Mouse (Mus musculus) MN1 (cell line): ENCODE measurements around the gene Pex26.

ENCODE experiments used
- DNase-seq: peaks from one replicate; pipeline ENCODE4 v3.0.0-alpha.2; 2016; ENCODE audit warnings: low spot score

Gene Pex26

DNA sequence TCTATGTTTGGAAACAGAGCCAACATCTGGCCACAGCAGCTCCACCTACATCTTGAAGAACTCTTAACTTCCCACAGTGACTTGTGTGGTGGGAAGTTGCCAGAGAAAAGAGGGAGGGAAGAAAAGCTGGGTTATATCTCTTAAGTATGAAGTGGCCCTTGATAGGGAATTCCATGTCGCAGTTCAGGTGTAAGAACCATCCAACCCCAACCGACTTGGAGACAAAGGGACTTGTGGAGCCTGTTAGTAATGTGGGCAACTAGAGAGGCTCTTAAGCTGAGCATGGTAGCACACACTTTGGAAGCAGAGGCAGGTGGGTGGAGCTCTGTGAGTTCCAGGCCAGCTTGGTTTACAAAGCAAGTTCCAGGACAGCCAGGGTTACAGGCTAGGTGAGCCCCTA lies 26.1 kb downstream of the Pex26 start:
- no peak for DNase-seq

GRCm38 (mm10) chr6:121210149-121210925 lies 26.9 kb downstream of the Pex26 start, which contains the start of gene Tuba8:
Gene Tuba8, plus strand, starts transcription at chr6:121210696.
- peak; percentile 81 for DNase-seq

GRCm38 (mm10) chr6:121210926-121211289 lies 27.4 kb downstream of the Pex26 start:
- DNase-seq = no peak

GRCm38 (mm10) chr6:121211743-121212142 lies 28.3 kb downstream of the Pex26 start:
- DNase-seq = peak; percentile 45

DNA sequence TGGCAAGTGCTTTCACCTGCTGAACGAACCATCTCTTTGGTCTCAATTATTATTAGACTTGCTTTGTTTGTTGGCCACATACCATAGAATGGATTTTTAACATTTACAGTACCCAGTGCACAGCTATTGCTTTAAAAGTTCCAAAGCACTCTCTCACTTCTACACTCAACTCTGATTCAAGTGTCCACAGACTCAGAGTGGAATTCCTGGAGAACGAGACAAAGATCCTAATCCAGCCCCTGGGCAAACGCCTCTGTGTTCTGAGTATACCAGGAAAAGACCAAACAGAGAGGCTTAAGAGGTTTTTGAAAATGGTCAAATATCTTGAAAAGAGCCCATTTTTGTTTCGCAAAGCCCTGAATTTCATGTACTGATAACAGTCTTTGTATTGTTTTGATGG lies 29.5 kb downstream of the Pex26 start:
- no peak for DNase-seq

GRCm38 (mm10) chr6:121214221-121214620 lies 30.8 kb downstream of the Pex26 start:
- DNase-seq = no peak

GRCm38 (mm10) chr6:121214667-121215330 lies 31.3 kb downstream of the Pex26 start:
- DNase-seq = no peak

GRCm38 (mm10) chr6:121215336-121215735 lies 31.9 kb downstream of the Pex26 start:
- DNase-seq = peak; percentile 58

DNA sequence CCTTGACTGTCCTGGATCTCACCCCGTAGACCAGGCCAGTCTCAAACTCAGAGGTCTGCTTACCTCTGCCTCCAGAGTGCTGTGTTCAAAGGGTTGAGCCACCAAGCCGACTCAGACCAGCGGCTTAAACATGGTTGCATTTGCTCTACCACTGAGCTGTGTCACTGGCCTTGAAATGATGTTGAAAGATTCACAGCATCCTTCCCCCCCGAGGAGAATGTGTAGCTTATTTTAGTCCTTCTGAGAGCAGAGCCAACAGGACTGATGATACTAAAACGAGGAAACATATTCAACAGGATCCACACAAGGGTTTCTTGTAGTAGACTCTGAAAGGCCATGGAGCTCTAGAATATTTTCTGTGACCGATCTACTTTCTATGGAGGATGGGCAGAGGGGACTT lies 32.4 kb downstream of the Pex26 start:
- DNase-seq = no peak

GRCm38 (mm10) chr6:121216589-121217255 lies 33.3 kb downstream of the Pex26 start:
- DNase-seq = peak; percentile 42

- no peak for DNase-seq
These were observed 34.5 kb downstream of the Pex26 start for GRCm38 (mm10) chr6:121218002-121218401.

- DNase-seq = no peak
These were observed 35.9 kb downstream of the Pex26 start for GRCm38 (mm10) chr6:121219406-121219805.

DNA sequence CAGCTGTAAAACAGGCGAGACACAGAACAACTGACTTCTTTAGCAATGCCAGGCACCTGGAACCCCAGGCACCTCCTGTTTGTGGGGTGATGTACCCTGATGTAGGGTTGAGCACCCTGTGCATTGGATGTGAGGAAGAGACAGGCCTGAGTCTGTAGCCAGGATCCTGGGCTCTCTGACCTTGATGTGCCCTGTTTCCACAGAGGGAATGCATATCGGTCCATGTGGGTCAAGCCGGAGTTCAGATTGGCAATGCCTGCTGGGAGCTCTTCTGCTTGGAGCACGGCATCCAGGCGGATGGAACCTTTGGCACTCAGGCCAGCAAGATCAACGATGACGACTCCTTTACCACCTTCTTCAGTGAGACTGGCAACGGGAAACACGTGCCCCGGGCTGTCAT lies 36.7 kb downstream of the Pex26 start:
- no peak for DNase-seq

DNA sequence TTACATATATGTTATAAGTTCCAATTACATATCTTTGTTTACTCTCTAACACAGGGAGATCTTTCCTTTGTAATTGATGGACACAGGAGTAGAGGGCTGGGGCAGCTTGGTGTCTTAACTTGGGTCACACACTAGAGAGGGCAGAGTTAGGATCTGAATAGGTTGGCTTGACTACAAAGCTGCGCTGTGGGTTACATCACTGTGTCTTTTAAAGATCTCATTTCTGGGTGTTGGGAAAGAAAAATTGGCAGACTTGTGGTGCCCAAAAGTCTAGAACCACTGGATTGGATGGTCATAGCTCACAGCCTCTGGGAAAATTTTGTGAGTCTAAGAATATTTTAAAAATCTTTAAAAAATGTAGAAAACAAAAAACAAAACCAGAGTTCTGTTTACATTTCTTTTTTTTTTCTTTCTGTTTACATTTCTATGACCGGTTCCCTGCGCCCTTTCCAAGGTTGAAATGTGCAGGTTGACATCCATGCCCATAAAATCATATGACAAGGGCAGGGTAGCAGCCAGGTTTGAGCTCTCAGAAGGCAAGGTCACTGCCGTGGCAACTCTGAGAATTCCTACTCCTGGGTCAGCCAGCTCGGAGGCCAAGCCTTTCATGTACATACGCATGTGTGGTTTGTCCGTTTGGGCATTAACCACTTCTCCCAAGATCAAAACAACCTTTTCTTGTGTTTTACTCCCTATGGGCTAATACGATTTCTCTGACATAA lies 38.6 kb downstream of the Pex26 start:
- no peak for DNase-seq

DNA sequence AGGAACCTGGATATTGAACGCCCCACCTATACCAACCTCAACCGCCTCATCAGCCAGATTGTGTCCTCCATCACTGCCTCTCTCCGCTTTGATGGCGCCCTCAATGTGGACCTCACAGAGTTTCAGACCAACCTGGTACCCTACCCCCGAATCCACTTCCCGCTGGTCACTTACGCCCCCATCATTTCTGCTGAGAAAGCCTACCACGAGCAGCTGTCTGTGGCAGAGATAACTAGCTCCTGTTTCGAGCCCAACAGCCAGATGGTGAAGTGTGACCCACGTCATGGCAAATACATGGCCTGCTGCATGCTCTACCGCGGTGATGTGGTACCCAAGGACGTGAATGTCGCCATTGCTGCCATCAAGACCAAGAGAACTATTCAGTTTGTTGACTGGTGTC lies 39.5 kb downstream of the Pex26 start:
- DNase-seq = no peak

DNA sequence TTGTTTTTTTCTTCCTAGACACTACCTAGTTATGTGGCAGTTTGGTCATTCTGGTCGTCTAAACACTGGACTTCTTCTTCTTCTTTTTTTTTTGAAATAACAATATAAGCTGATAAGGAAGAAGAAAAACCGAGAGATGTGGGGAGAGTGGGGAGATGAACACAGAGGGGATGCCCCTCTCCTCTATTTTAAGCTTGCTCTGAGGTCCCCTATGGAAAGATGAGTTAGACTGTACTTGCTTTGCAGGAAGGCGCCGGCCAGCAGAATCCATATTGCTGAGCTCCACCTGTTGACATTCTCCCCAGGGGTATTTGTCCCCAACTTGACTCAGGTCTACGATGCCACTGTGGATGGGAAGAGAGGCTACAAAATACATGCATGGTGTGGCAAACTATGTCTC lies 40.6 kb downstream of the Pex26 start:
- DNase-seq = no peak

- no peak for DNase-seq
These were observed 41.5 kb downstream of the Pex26 start for GRCm38 (mm10) chr6:121224993-121225392.

DNA sequence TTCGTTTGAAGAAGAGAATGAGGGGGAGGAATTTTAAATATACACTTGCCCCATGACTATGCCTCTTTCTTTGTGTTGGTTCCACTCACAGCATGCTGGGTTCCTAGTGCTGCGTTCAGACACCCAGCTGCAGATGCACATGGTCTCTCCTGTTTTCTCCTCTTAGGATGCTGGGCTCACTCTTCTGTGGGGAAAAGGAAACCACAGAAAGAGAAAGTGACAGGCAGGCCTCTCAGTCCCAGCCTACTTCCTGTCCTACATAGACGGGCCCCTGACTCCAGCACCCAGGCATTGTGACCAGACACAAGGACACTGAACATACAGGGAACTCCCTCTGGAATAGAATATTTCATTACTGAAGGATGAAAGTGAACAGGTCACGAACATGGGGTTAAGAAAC lies 42.6 kb downstream of the Pex26 start:
- no peak for DNase-seq

- no peak for DNase-seq
These were observed 43.3 kb downstream of the Pex26 start for GRCm38 (mm10) chr6:121226744-121227143.

DNA sequence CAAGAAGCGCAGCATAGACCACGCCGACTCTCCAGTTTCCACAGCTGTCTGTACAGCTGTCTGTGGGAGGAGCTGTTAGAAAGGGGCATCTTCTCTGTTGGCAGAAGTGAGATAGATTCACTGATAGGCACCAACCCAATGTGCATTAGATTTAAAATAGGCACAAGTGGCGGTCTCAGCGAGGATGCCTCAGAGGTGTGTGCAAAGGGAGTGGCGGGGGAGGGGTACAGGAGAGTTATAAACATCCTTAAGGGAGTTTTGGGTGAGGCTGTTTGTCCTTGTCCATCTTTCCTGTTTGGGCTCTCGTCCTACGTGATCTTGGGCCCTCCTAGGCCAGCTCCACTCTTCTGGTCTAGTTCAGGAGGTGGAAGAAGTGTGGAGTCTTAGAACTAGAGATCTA lies 45.0 kb downstream of the Pex26 start:
- no peak for DNase-seq

DNA sequence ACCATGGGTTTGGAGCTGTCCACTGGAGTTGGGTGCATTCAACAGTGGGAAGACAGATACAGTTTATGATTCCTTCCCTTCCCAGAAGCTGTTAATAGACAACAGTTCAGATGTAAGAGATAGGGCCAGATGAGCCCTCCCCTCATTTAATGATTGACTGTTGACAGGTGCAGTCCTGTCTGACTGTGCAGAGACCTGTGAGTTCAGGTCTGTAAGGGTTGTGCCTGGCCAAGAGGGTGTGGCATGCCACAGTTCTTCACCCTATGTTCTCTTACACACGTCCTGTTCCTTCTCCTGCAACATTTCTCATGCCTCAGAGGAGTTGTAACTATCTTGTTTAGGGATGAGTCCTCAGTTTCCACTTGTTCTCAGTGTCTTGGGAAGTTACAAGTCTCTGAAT lies 49.2 kb downstream of the Pex26 start:
- DNase-seq = no peak

GRCm38 (mm10) chr6:121236386-121236785 lies 52.9 kb downstream of the Pex26 start:
- DNase-seq = no peak
